Mouse (Mus musculus) heart, embryonic 10.5 days (tissue): ENCODE results near the gene Il18bp. TPM values are rescaled to one million over a fixed set of nuclear protein-coding genes. Genes with fewer than 3 reads are reported as not detected.
"Not testable (repeated sequence)": the region's sequence is repeated elsewhere in the genome, so short reads cannot be mapped to it uniquely, and the experiment has no call there.

ENCODE experiments used
- DNase-seq: peaks from one replicate; pipeline ENCODE4 v3.0.0-alpha.2; 2017; ENCODE audit warnings: low spot score
- H3K27ac ChIP-seq: fragments of 300-500 bp; sonication (generic); 2 replicates; pipeline ENCODE4 v1.5.1; 2016; ENCODE audit warnings: mild to moderate bottlenecking
- H3K27me3 ChIP-seq: fragments of 300-500 bp; sonication (generic); 2 replicates; pipeline ENCODE4 v1.6.1; 2016; ENCODE audit warnings: mild to moderate bottlenecking; ENCODE audit not compliant: poor library complexity, insufficient read depth, severe bottlenecking
- H3K36me3 ChIP-seq: fragments of 300-500 bp; sonication (generic); 2 replicates; pipeline ENCODE4 v1.6.1; 2016; ENCODE audit warnings: mild to moderate bottlenecking, moderate library complexity
- H3K4me1 ChIP-seq: fragments of 300-500 bp; sonication (generic); 2 replicates; pipeline ENCODE4 v1.6.1; 2016; ENCODE audit warnings: mild to moderate bottlenecking
- H3K4me3 ChIP-seq: fragments of 300-500 bp; sonication (generic); 2 replicates; pipeline ENCODE4 v1.5.1; 2016; ENCODE audit warnings: mild to moderate bottlenecking, moderate library complexity
- H3K9me3 ChIP-seq: fragments of 300-500 bp; sonication (generic); 2 replicates; pipeline ENCODE4 v1.6.1; 2016; ENCODE audit warnings: mild to moderate bottlenecking, moderate library complexity
- WGBS: fragments of 180-500 bp; shearing (Covaris S2); methylation state at CpG from one replicate; pipeline ENCODE4 v1.1.7; 2016; 5-methylcytosine and 5-hydroxymethylcytosine counted together
- polyA plus RNA-seq: library from polyadenylated mRNA; unstranded; fragments of >200 nt; fragmentation: Nextera tagmentation; extraction: Ambion mirVana; gene quantifications from 2 replicates; pipeline ENCODE4 v1.2.1, GENCODE M21; 2016

Gene Il18bp
- polyA plus RNA-seq, 1 experiment from 2014 or later = 2.5 TPM

- Histone ChIP-seq H3K4me3 (no peak overlapping the region), H3K36me3 (peaks cover 86% of the 10 kb centered on the region), H3K9me3 (no peaks in the 10 kb centered on the region), H3K4me1 (no peaks in the 10 kb centered on the region), H3K27me3 (no peaks in the 10 kb centered on the region), H3K27ac (no peak overlapping the region)
- 96% methylated on average over 9 of the region's 9 CpGs for WGBS
- no peak for DNase-seq
Measured at GRCm38 (mm10) chr7:102023821-102024220, 5.3 kb upstream of the Il18bp start.

- DNase-seq, H3K4me3 ChIP-seq, H3K27me3 ChIP-seq, H3K9me3 ChIP-seq, H3K27ac ChIP-seq, H3K4me1 ChIP-seq: not testable (repeated sequence)
- 86% methylated on average over 2 of the region's 2 CpGs for WGBS
- H3K36me3 ChIP-seq = peaks cover 94% of the 10 kb centered on the region
Measured at GRCm38 (mm10) chr7:102020934-102021333, 2.4 kb upstream of the Il18bp start.

DNA sequence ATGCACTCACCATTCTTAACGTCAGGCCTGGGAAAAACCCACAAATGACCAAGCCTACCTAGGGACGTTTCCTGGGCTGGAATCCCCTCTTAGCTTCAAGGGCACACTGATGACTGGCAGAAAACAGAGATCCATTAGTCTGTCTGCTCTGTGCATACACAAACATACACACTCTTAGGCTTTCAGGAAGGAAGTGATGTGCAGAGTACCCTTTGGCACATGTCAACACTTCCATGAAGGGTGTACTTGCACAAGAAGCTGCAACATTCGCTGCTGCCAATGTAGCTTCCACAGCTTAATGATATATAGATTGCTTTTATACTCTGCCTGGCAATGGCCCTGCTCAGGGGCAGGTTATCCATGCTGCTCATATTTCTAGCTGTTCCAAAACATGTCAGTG, 872 bp upstream of the Il18bp start:
- Histone ChIP-seq H3K9me3 (no peaks in the 10 kb centered on the region), H3K36me3 (peaks cover 96% of the 10 kb centered on the region), H3K27me3 (no peaks in the 10 kb centered on the region), H3K4me3 (no peak overlapping the region), H3K4me1 (no peaks in the 10 kb centered on the region), H3K27ac (no peak overlapping the region)
- DNase-seq = no peak
- WGBS = 64% methylated on average over 3 of the region's 3 CpGs

GRCm38 (mm10) chr7:102018034-102018433, 456 bp downstream of the Il18bp start:
- 80% methylated on average over 7 of the region's 7 CpGs for WGBS
- Histone ChIP-seq H3K4me1 (no peaks in the 10 kb centered on the region), H3K4me3 (no peak overlapping the region), H3K27ac (no peak overlapping the region), H3K27me3 (no peaks in the 10 kb centered on the region), H3K36me3 (peaks cover 96% of the 10 kb centered on the region), H3K9me3 (no peaks in the 10 kb centered on the region)
- no peak for DNase-seq

- 85% methylated on average over 5 of the region's 5 CpGs for WGBS
- H3K4me3 ChIP-seq = no peak overlapping the region
- H3K27me3 ChIP-seq = no peaks in the 10 kb centered on the region
- H3K36me3 ChIP-seq = peaks cover 96% of the 10 kb centered on the region
- no peak for DNase-seq
- H3K9me3 ChIP-seq = no peaks in the 10 kb centered on the region
- H3K4me1 ChIP-seq = no peaks in the 10 kb centered on the region
- H3K27ac ChIP-seq = no peak overlapping the region
Measured at GRCm38 (mm10) chr7:102017452-102017851, 1.0 kb downstream of the Il18bp start.

GRCm38 (mm10) chr7:102016936-102017335, 1.6 kb downstream of the Il18bp start:
- H3K9me3 ChIP-seq = no peaks in the 10 kb centered on the region
- no peak for DNase-seq
- peaks cover 96% of the 10 kb centered on the region for H3K36me3 ChIP-seq
- no peaks in the 10 kb centered on the region for H3K4me1 ChIP-seq
- H3K4me3 ChIP-seq = no peak overlapping the region
- H3K27ac ChIP-seq = no peak overlapping the region
- no peaks in the 10 kb centered on the region for H3K27me3 ChIP-seq
- 79% methylated on average over 4 of the region's 4 CpGs for WGBS

GRCm38 (mm10) chr7:102014995-102015394, 3.5 kb downstream of the Il18bp start:
- peaks cover 99% of the 10 kb centered on the region for H3K36me3 ChIP-seq

GRCm38 (mm10) chr7:102013416-102013815, 5.1 kb downstream of the Il18bp start:
- H3K4me1 ChIP-seq = no peaks in the 10 kb centered on the region
- H3K27me3 ChIP-seq = no peaks in the 10 kb centered on the region
- no peak overlapping the region for H3K27ac ChIP-seq
- WGBS = 86% methylated on average over 8 of the region's 8 CpGs
- H3K9me3 ChIP-seq = no peaks in the 10 kb centered on the region
- H3K36me3 ChIP-seq = peaks cover 99% of the 10 kb centered on the region
- DNase-seq = no peak
- no peak overlapping the region for H3K4me3 ChIP-seq

More at GRCm38 (mm10) chr7:102014995-102015394, 3.5 kb downstream of the Il18bp start:
- Histone ChIP-seq H3K4me3 (no peak overlapping the region), H3K27me3 (no peaks in the 10 kb centered on the region), H3K4me1 (no peaks in the 10 kb centered on the region), H3K9me3 (no peaks in the 10 kb centered on the region), H3K27ac (no peak overlapping the region)
- no peak for DNase-seq
- 93% methylated on average over 2 of the region's 2 CpGs for WGBS

DNA sequence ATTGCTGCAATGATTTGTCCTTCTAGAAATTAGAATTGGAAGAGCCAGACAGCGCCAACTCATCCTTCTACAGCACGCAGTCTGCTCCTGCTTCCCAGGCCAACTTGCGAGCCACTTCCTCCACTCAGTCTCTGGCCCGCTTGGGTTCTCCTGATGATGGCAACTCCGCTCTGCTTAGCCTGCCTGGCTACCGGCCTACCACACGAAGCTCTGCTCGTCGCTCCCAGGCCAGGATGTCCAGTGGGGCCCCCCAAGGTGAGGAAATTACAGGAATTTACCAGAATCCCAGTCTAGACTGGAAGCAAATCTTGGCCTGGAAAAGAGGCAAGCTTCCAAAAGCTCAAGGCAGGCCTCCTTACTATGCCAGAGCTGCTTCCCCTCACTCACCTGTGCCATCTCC, 6.6 kb downstream of the Il18bp start:
- Histone ChIP-seq H3K4me3 (no peak overlapping the region), H3K36me3 (peaks cover 100% of the 10 kb centered on the region), H3K9me3 (no peaks in the 10 kb centered on the region), H3K27ac (no peak overlapping the region), H3K27me3 (no peaks in the 10 kb centered on the region), H3K4me1 (no peaks in the 10 kb centered on the region)
- no peak for DNase-seq
- 95% methylated on average over 9 of the region's 9 CpGs for WGBS

DNA sequence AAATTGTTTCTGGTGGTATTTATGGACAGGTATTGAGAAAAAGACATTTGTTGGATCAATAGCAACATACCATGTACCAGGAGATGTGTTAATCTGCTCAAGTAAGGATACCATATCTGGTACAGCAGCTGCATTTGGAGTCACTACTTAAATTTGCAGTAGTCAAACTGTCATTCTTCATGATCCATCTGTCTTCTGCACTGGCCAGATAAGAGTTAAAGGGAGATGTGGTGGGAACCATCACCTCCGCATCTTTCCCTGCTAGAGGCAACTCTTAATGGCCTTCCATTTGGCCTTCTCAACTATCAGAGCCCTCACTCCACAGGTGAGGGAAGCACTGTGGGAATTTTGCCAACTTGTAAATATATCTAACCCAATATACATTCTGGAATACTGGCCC, 12.0 kb downstream of the Il18bp start:
- Histone ChIP-seq H3K4me3 (no peak overlapping the region), H3K36me3 (peaks cover 99% of the 10 kb centered on the region), H3K9me3 (no peaks in the 10 kb centered on the region), H3K4me1 (no peaks in the 10 kb centered on the region), H3K27ac (no peak overlapping the region), H3K27me3 (no peaks in the 10 kb centered on the region)
- no peak for DNase-seq
- 72% methylated on average over 1 of the region's 1 CpGs for WGBS

- Histone ChIP-seq H3K4me3 (no peak overlapping the region), H3K27ac (no peak overlapping the region), H3K4me1 (no peaks in the 10 kb centered on the region), H3K27me3 (no peaks in the 10 kb centered on the region), H3K9me3 (no peaks in the 10 kb centered on the region), H3K36me3 (peaks cover 95% of the 10 kb centered on the region)
- no peak for DNase-seq
- 89% methylated on average over 26 of the region's 26 CpGs for WGBS
Measured at GRCm38 (mm10) chr7:102000921-102001630, 17.4 kb downstream of the Il18bp start.

GRCm38 (mm10) chr7:102000296-102000695, 18.2 kb downstream of the Il18bp start:
- 89% methylated on average over 8 of the region's 8 CpGs for WGBS
- no peak for DNase-seq

GRCm38 (mm10) chr7:101999461-102000151, 18.9 kb downstream of the Il18bp start:
- WGBS = 91% methylated on average over 15 of the region's 15 CpGs
- Histone ChIP-seq H3K36me3 (peaks cover 95% of the 10 kb centered on the region), H3K9me3 (no peaks in the 10 kb centered on the region), H3K4me1 (no peaks in the 10 kb centered on the region), H3K27me3 (no peaks in the 10 kb centered on the region), H3K4me3 (no peak overlapping the region), H3K27ac (no peak overlapping the region)
- no peak for DNase-seq

More at GRCm38 (mm10) chr7:102000296-102000695, 18.2 kb downstream of the Il18bp start:
- H3K27ac ChIP-seq = no peak overlapping the region
- H3K9me3 ChIP-seq = no peaks in the 10 kb centered on the region
- no peak overlapping the region for H3K4me3 ChIP-seq
- H3K27me3 ChIP-seq = no peaks in the 10 kb centered on the region
- H3K4me1 ChIP-seq = no peaks in the 10 kb centered on the region
- peaks cover 95% of the 10 kb centered on the region for H3K36me3 ChIP-seq
